Mouse (Mus musculus): ENCODE results near the gene Gm3476.
"Not testable (repeated sequence)": the region's sequence is repeated elsewhere in the genome, so short reads cannot be mapped to it uniquely, and the experiment has no call there.

- not testable (repeated sequence) for TF ChIP-seq CTCF (IDR thresholded peaks at IDR 0.05; ENCODE audit: low read depth, low read length); POLR2A (IDR thresholded peaks at IDR 0.05; ENCODE audit: insufficient read depth, low read length)
Measured at GRCm38 (mm10) chr14:6161085-6161484, 35.5 kb upstream of the Gm3476 start.
